In genomic region chr5:132299716-132300115, GRCm38 (mm10) we compare ENCODE assay signal across 25 mouse cellular contexts.
DNase-seq lines count a peak whose midpoint lies in the region; ATAC-seq lines count a peak whose summit lies in the region.
"Had no signal": no experiment of that assay in that cellular context is flagged by ENCODE, and none has a peak within 500 bp of the region (broad histone marks: within the 10 kb centered on the region; RNA-seq: fewer than 3 reads in every experiment).

No protein-coding gene starts in this region.

- H3K36me3 ChIP-seq in liver, embryonic 12.5 days = no peaks in the 10 kb centered on the region
- H3K36me3 ChIP-seq: heart, embryonic 15.5 days; kidney, embryonic 15.5 days; lung, embryonic 15.5 days; midbrain, embryonic 13.5 days had no signal

- intact Hi-C loops in left cerebral cortex, postnatal 25 days (cut with DNase I) = no loop called here

- DNase-seq in layer of hippocampus, adult 9-11 months = peak; percentile 16
- DNase-seq in layer of hippocampus, postnatal 25 days (ENCODE audit: extremely low spot score in 1 of 2, low spot score in 1 of 2) = no peak
- DNase-seq in right cerebral cortex, adult 18-20 months = peak; percentile 59
- no peak for DNase-seq in right cerebral cortex, postnatal 10 days (ENCODE audit: low spot score in 2 of 2)
- DNase-seq in left cerebral cortex, postnatal 25 days (ENCODE audit: low spot score in 2 of 2) = peak; percentile 27 to 71
- peak; percentile 36 for DNase-seq in telencephalon, adult 2 months (ENCODE audit: low read depth, low spot score)
- DNase-seq: adrenal gland, postnatal 25 days; B cell, adult 2 months; cerebellum, adult 2 months; cerebellum, postnatal 14 days; gastrocnemius, postnatal 10 days; kidney, adult 18-20 months; kidney, postnatal 25 days; lung, postnatal 4 days; retina, postnatal 1 day; thymus, adult 18-20 months; thymus, postnatal 25 days had no signal

- no peak overlapping the region for H3K9ac ChIP-seq in liver, embryonic 12.5 days
- H3K9ac ChIP-seq: heart, embryonic 15.5 days; kidney, embryonic 15.5 days; lung, embryonic 15.5 days; midbrain, embryonic 13.5 days had no signal

- no peaks in the 10 kb centered on the region for H3K9me3 ChIP-seq in liver, embryonic 12.5 days (replicated peaks)
- H3K9me3 ChIP-seq: heart, embryonic 15.5 days; kidney, embryonic 15.5 days; lung, embryonic 15.5 days; megakaryocyte, embryonic 14.5 days; midbrain, embryonic 13.5 days had no signal

- H3K27me3 ChIP-seq in liver, embryonic 12.5 days (replicated peaks) = no peaks in the 10 kb centered on the region
- H3K27me3 ChIP-seq: heart, embryonic 15.5 days; kidney, embryonic 15.5 days; lung, embryonic 15.5 days; megakaryocyte, embryonic 14.5 days; midbrain, embryonic 13.5 days had no signal

- no peak for ATAC-seq in liver, embryonic 12.5 days
- ATAC-seq: forebrain, embryonic 16.5 days; hindbrain, embryonic 16.5 days; midbrain, embryonic 13.5 days had no signal

- no peaks in the 10 kb centered on the region for H3K4me1 ChIP-seq in liver, embryonic 12.5 days
- H3K4me1 ChIP-seq: lung, embryonic 15.5 days; megakaryocyte, embryonic 14.5 days had no signal

- H3K4me3 ChIP-seq in liver, embryonic 12.5 days = no peak overlapping the region
- H3K4me3 ChIP-seq: heart, embryonic 15.5 days; kidney, embryonic 15.5 days; lung, embryonic 15.5 days; megakaryocyte, embryonic 14.5 days; midbrain, embryonic 13.5 days had no signal

- WGBS in liver, embryonic 12.5 days (ENCODE audit: insufficient replicate concordance) = 67% methylated on average over 4 of the region's 4 CpGs

- no peak overlapping the region for H3K27ac ChIP-seq in liver, embryonic 12.5 days
- H3K27ac ChIP-seq: heart, embryonic 15.5 days; kidney, embryonic 15.5 days; lung, embryonic 15.5 days; midbrain, embryonic 13.5 days had no signal

- no peak overlapping the region for H3K4me2 ChIP-seq in liver, embryonic 12.5 days
- H3K4me2 ChIP-seq: heart, embryonic 15.5 days; kidney, embryonic 15.5 days; lung, embryonic 15.5 days; midbrain, embryonic 13.5 days had no signal

Comparison
In these comparisons a context has a peak if more than half of its experiments do, and no peak if none do; other contexts are left out.
1. DNase-seq: peak in layer of hippocampus, adult 9-11 months (single experiment), right cerebral cortex, adult 18-20 months (single experiment), left cerebral cortex, postnatal 25 days (2 of 2) and telencephalon, adult 2 months (single experiment); none in layer of hippocampus, postnatal 25 days (0 of 2) and right cerebral cortex, postnatal 10 days (0 of 2).